Mouse (Mus musculus) left cerebral cortex, adult 8-10 months (tissue): ENCODE measurements around the gene 2210408I21Rik. TPM values are rescaled to one million over a fixed set of nuclear protein-coding genes. Genes with fewer than 3 reads are reported as not detected.
"Not testable (repeated sequence)": the region's sequence is repeated elsewhere in the genome, so short reads cannot be mapped to it uniquely, and the experiment has no call there.

Experiments used
- DNase-seq, 2 experiments: peaks; one replicate each; pipeline ENCODE4 v3.0.0; 2022; ENCODE audit warnings: low spot score in 2 of 2
- total RNA-seq, 4 experiments: library from RNA; stranded (reverse); gene quantifications; 2 replicates each; pipeline ENCODE4 v1.2.4; 2022

Gene 2210408I21Rik
- total RNA-seq: 10 to 100 TPM; 20.9 to 26.7 (median 23.7) TPM

- DNase-seq: peak; percentile 86 to 87
These were observed at the start of gene 2210408I21Rik, which contains the start of gene Slf1 for GRCm38 (mm10) chr13:77134931-77135620. TSS of gene 2210408I21Rik (plus strand) at chr13:77135540. TSS of gene Slf1 (minus strand) at chr13:77135473.

- not testable (repeated sequence) for DNase-seq
These were observed 42.5 kb upstream of the 2210408I21Rik start for GRCm38 (mm10) chr13:77092876-77093275.

- no peak for DNase-seq
These were observed 27.6 kb upstream of the 2210408I21Rik start for GRCm38 (mm10) chr13:77107734-77108133.

- no peak for DNase-seq
These were observed 16.6 kb upstream of the 2210408I21Rik start for GRCm38 (mm10) chr13:77118695-77119094.

- DNase-seq: no peak
These were observed 10.2 kb upstream of the 2210408I21Rik start for GRCm38 (mm10) chr13:77125159-77125558.

GRCm38 (mm10) chr13:77128240-77128639, 7.1 kb upstream of the 2210408I21Rik start:
- DNase-seq: no peak

- DNase-seq: no peak
These were observed 4.2 kb upstream of the 2210408I21Rik start for GRCm38 (mm10) chr13:77131132-77131531.

- DNase-seq: no peak
These were observed 261 bp downstream of the 2210408I21Rik start for GRCm38 (mm10) chr13:77135621-77135981.

GRCm38 (mm10) chr13:77140890-77141289, 5.5 kb downstream of the 2210408I21Rik start:
- DNase-seq: no peak

- no peak for DNase-seq
These were observed 42.6 kb downstream of the 2210408I21Rik start for GRCm38 (mm10) chr13:77177931-77178330.

GRCm38 (mm10) chr13:77190606-77191005, 55.3 kb downstream of the 2210408I21Rik start:
- DNase-seq: no peak

GRCm38 (mm10) chr13:77192201-77192600, 56.9 kb downstream of the 2210408I21Rik start:
- DNase-seq: no peak

- DNase-seq: no peak
These were observed 73.6 kb downstream of the 2210408I21Rik start for GRCm38 (mm10) chr13:77208764-77209418.

- DNase-seq: no peak
These were observed 77.9 kb downstream of the 2210408I21Rik start for GRCm38 (mm10) chr13:77213196-77213595.

GRCm38 (mm10) chr13:77215460-77215859, 80.1 kb downstream of the 2210408I21Rik start:
- no peak for DNase-seq

GRCm38 (mm10) chr13:77217672-77218280, 82.4 kb downstream of the 2210408I21Rik start:
- no peak for DNase-seq

- DNase-seq: no peak
These were observed 85.7 kb downstream of the 2210408I21Rik start for GRCm38 (mm10) chr13:77221072-77221471.

- DNase-seq: no peak
These were observed 121.2 kb downstream of the 2210408I21Rik start for GRCm38 (mm10) chr13:77256541-77256940.

GRCm38 (mm10) chr13:77262715-77263338, 127.5 kb downstream of the 2210408I21Rik start:
- DNase-seq: no peak

- no peak for DNase-seq
These were observed 128.2 kb downstream of the 2210408I21Rik start for GRCm38 (mm10) chr13:77263400-77264179.

GRCm38 (mm10) chr13:77264481-77264880, 129.1 kb downstream of the 2210408I21Rik start:
- no peak for DNase-seq
